Mouse (Mus musculus) CH12.LX (cell line): ENCODE results near the gene Ccdc84. TPM values are rescaled to one million over a fixed set of nuclear protein-coding genes. Genes with fewer than 3 reads are reported as not detected.

Source experiments
- DNase-seq: peaks from one replicate; pipeline ENCODE4 v3.0.0-alpha.2; 2013; ENCODE audit errors: extremely low read depth
- H3K27ac ChIP-seq: 2 replicates; pipeline ENCODE4 v1.5.1; 2012; ENCODE audit warnings: low read depth, mild to moderate bottlenecking, control low read depth, moderate library complexity; ENCODE audit not compliant: insufficient read depth
- H3K27me3 ChIP-seq: replicated peaks from 2 replicates; pipeline ENCODE3; 2012; ENCODE audit warnings: inconsistent platforms
- H3K36me3 ChIP-seq, 2 experiments: replicated peaks in 1 of 2; 2 replicates each; pipeline versions ENCODE3 to v1.6.1; 2012; ENCODE audit warnings: inconsistent platforms in 1 of 2, low read length in 1 of 2, mild to moderate bottlenecking in 1 of 2, mixed read lengths in 1 of 2, moderate library complexity in 1 of 2; ENCODE audit not compliant: control insufficient read depth in 1 of 2, insufficient read depth in 1 of 2
- H3K4me1 ChIP-seq, 2 experiments: 2 replicates each; pipeline ENCODE4 v1.6.1; 2012; ENCODE audit warnings: inconsistent platforms in 1 of 2, moderate library complexity in 1 of 2; ENCODE audit not compliant: insufficient read depth in 2 of 2, control insufficient read depth in 1 of 2
- H3K4me2 ChIP-seq: 2 replicates; pipeline ENCODE4 v1.6.1; 2012; ENCODE audit warnings: low read depth, mild to moderate bottlenecking, control low read depth; ENCODE audit not compliant: poor library complexity, insufficient read depth, severe bottlenecking
- H3K4me3 ChIP-seq, 3 experiments: fragments of 150-350 bp in 1 of 3; sonication (generic) in 1 of 3; replicated peaks in 1 of 3; 2 replicates each; pipeline versions ENCODE3 to v1.5.1; 2011 to 2012; ENCODE audit warnings: low read depth in 2 of 3, low read length in 2 of 3, mild to moderate bottlenecking in 2 of 3, moderate library complexity in 2 of 3, control low read depth in 1 of 3, improper control_type of control experiment in 1 of 3, inconsistent platforms in 1 of 3, mixed read lengths in 1 of 3; ENCODE audit not compliant: poor library complexity in 1 of 3
- H3K79me2 ChIP-seq: replicated peaks from 2 replicates; pipeline ENCODE4 v1.6.1; 2012; ENCODE audit warnings: mild to moderate bottlenecking, moderate library complexity; ENCODE audit not compliant: control insufficient read depth, poor library complexity, insufficient read depth, severe bottlenecking; ENCODE audit errors: extremely low read depth
- H3K9ac ChIP-seq: 2 replicates; pipeline ENCODE4 v1.6.1; 2012; ENCODE audit warnings: low read depth, mild to moderate bottlenecking, control low read depth, moderate library complexity; ENCODE audit not compliant: insufficient read depth
- H3K9me3 ChIP-seq: replicated peaks from 2 replicates; pipeline ENCODE3; 2012; ENCODE audit warnings: low read length, inconsistent platforms, mixed read lengths
- E2F4 ChIP-seq: IDR thresholded peaks from 2 replicates; pipeline ENCODE4 v1.6.1; 2011; ENCODE audit warnings: low read depth, low read length, improper control_type of control experiment; ENCODE audit not compliant: insufficient replicate concordance
- ELF1 ChIP-seq: IDR thresholded peaks from 2 replicates; pipeline ENCODE4 v1.6.1; 2014; ENCODE audit warnings: low read depth, mild to moderate bottlenecking, inconsistent platforms, low read length, improper control_type of control experiment
- GABPA ChIP-seq: IDR thresholded peaks from 2 replicates; pipeline ENCODE4 v1.6.1; 2012; ENCODE audit warnings: low read depth, low read length, improper control_type of control experiment, inconsistent platforms; ENCODE audit not compliant: insufficient replicate concordance
- HCFC1 ChIP-seq: IDR thresholded peaks from 2 replicates; pipeline ENCODE4 v1.6.1; 2012; ENCODE audit warnings: low read depth, mild to moderate bottlenecking, inconsistent platforms, low read length, improper control_type of control experiment
- MAFK ChIP-seq: IDR thresholded peaks from 2 replicates; pipeline ENCODE4 v1.6.1; 2011; ENCODE audit warnings: low read length, improper control_type of control experiment; ENCODE audit not compliant: insufficient replicate concordance
- NRF1 ChIP-seq: IDR thresholded peaks from 2 replicates; pipeline ENCODE4 v1.6.1; 2014; ENCODE audit warnings: low read depth, mild to moderate bottlenecking, inconsistent platforms, low read length, improper control_type of control experiment, moderate library complexity
- POLR2A ChIP-seq: IDR thresholded peaks from 2 replicates; pipeline ENCODE4 v1.6.1; 2011; ENCODE audit warnings: low read depth, mild to moderate bottlenecking, improper control_type of control experiment, low read length
- RAD21 ChIP-seq: IDR thresholded peaks from 2 replicates; pipeline ENCODE4 v1.6.1; 2011; ENCODE audit warnings: low read depth, mild to moderate bottlenecking, low read length, improper control_type of control experiment, moderate library complexity
- SIN3A ChIP-seq: IDR thresholded peaks from 2 replicates; pipeline ENCODE4 v1.6.1; 2012; ENCODE audit warnings: low read length, improper control_type of control experiment, inconsistent platforms
- TBP ChIP-seq: conservative IDR thresholded peaks from 2 replicates; pipeline ENCODE4 v1.6.1; 2011; ENCODE audit warnings: low read depth, low read length, improper control_type of control experiment
- dilution Hi-C: fragments of 300-500 bp; cut with MboI; formaldehyde crosslinking; loops from 2 replicates; pipeline ENCODE4 v1.14.3; 2020; ENCODE audit warnings: low sequenced_read_pairs; ENCODE audit not compliant: extremely low pct_unique_long_range_greater_than_20kb, extremely low pct_ligation_motif_present
- in situ Hi-C: fragments of 300-500 bp; cut with MboI; formaldehyde crosslinking; loops from 3 replicates; pipeline ENCODE4 v1.14.3; 2019; ENCODE audit warnings: low sequenced_read_pairs, low pct_ligation_motif_present, low pct_unique_long_range_greater_than_20kb, mixed read lengths
- polyA plus RNA-seq: library from polyadenylated mRNA; unstranded; fragments of >175 nt; gene quantifications from 2 replicates; pipeline ENCODE4 v1.2.1, GENCODE M21; 2012; ENCODE audit warnings: low read depth; ENCODE audit not compliant: insufficient read length
- total RNA-seq, 2 experiments: library from RNA; depleted of rRNA; stranded (reverse); fragments of 300-350 nt in 1 of 2; fragments of >200 nt in 1 of 2; gene quantifications; 2 replicates each; pipeline ENCODE4 v1.2.3; 2012 to 2014

The Ccdc84 gene
- total and polyA plus RNA-seq, 3 experiments = 18.3 to 25.4 (median 21.7) TPM

DNA sequence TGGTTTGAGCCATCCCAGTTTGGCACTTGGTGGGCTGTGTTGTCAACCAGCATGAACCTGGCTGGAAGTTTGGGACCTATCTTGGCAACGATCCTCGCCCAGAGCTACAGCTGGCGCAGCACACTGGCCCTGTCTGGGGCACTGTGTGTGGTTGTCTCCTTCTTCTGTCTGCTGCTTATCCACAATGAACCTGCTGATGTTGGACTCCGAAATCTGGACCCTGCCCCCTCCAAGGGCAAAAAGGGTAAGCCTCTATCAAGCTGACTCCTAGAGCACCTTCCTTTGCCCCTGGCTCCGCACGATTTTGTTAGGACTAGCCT is 18.6 kb downstream of the Ccdc84 start:
- H3K9ac ChIP-seq = no peak overlapping the region
- peaks cover 44 to 65% of the 10 kb centered on the region in 2 experiments for H3K36me3 ChIP-seq
- no peak overlapping the region for H3K4me3 ChIP-seq
- no peak overlapping the region for H3K4me2 ChIP-seq
- TF ChIP-seq SIN3A (no peak), TBP (no peak), POLR2A (no peak), E2F4 (no peak), ELF1 (no peak), GABPA (no peak), MAFK (no peak), HCFC1 (no peak), RAD21 (no peak)
- TF ChIP-seq, all 38 proteins: peak for 0
- H3K27me3 ChIP-seq = no peaks in the 10 kb centered on the region
- no peaks in the 10 kb centered on the region for H3K9me3 ChIP-seq
- H3K4me1 ChIP-seq = peaks cover 10 to 77% of the 10 kb centered on the region in 2 experiments
- dilution Hi-C loops = no loop called here
- DNase-seq = no peak
- H3K79me2 ChIP-seq = no peaks in the 10 kb centered on the region; the same call in none of the 2 replicates
- in situ Hi-C loops = loop anchor here (5.0 kb wide), 1 partner anchor 57 kb away; the partner anchor contains the start of gene Hmbs
- H3K27ac ChIP-seq = peak overlapping the region; percentile 11; the same call in 1 of the 2 replicates

DNA sequence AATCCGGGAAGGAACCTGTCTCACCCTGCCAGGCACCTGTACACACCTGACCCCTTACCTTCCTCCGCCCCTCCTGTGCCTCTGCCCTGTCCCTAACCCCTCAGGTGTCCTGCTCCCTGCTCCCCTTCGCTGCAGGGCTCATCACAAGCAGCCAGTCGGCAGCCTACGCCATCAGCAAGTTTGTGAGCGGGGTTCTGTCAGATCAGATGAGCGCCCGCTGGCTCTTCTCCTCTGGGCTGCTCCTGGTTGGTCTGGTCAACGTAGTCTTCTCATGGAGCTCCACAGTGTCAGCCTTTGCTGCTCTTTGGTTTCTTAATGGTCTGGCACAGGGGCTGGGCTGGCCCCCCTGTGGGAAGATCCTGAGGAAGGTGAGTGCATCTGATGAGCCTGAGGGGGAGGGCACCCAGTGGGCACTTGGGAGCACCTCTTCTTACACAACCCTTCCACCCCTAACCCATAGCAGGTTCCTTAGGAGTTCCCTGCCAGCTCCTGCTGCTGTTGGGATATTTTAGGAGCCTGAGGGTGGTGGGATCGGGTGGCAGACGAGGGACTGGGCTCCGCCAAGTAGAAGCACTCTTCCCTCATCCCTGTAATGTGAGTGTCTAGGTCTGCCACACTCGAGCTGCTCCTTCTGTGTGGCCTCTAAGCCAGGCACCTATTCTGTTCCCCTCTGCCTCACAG is 19.1 kb downstream of the Ccdc84 start:
- peaks cover 40 to 60% of the 10 kb centered on the region in 2 experiments for H3K36me3 ChIP-seq

DNA sequence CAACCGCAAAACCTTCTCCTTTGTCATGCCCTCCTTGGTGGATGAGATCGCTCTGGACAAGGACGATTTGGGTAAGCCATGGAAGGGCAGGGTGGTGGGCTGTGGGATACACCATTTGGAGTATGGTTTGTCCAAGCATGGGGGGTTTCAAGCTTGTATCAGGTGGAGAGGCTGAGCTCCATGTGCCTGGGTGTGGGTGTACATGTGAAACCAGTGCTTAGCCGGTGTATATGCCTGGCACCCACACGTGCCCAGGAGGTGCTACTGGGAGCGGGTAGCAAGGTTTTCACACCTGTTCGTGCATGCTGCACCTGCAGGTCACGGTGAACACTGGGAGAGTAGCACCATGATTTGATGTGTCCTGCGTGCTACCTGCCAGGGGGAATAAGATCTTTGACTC is 19.8 kb downstream of the Ccdc84 start:
- H3K4me2 ChIP-seq = no peak overlapping the region
- H3K9me3 ChIP-seq = no peaks in the 10 kb centered on the region
- no peak for DNase-seq
- dilution Hi-C loops (no loop called here), in situ Hi-C loops (loop anchor here (5.0 kb wide), 1 partner anchor 56 kb away; the partner anchor contains the start of gene Hmbs)
- H3K4me1 ChIP-seq = peaks cover 10 to 73% of the 10 kb centered on the region in 2 experiments
- no peaks in the 10 kb centered on the region for H3K27me3 ChIP-seq
- no peak overlapping the region for H3K9ac ChIP-seq
- H3K79me2 ChIP-seq = no peaks in the 10 kb centered on the region
- TF ChIP-seq HCFC1 = no peak
- H3K27ac ChIP-seq = no peak overlapping the region
- H3K4me3 ChIP-seq = no peak overlapping the region
- peaks cover 34 to 53% of the 10 kb centered on the region in 2 experiments for H3K36me3 ChIP-seq

More for the DNA sequence above, 19.1 kb downstream of the Ccdc84 start:
- Histone ChIP-seq H3K4me2 (no peak overlapping the region), H3K9me3 (no peaks in the 10 kb centered on the region), H3K9ac (no peak overlapping the region), H3K4me3 (no peak overlapping the region), H3K79me2 (no peaks in the 10 kb centered on the region; the same call in 1 of the 2 replicates), H3K27ac (peak overlapping the region; percentile 11; the same call in 1 of the 2 replicates), H3K4me1 (peaks cover 10 to 79% of the 10 kb centered on the region in 2 experiments), H3K27me3 (no peaks in the 10 kb centered on the region)
- DNase-seq = no peak
- dilution Hi-C loops (no loop called here), in situ Hi-C loops (loop anchor here (5.0 kb wide), 1 partner anchor 57 kb away; the partner anchor contains the start of gene Hmbs)
- TF ChIP-seq E2F4 = no peak
- no peak for TF ChIP-seq NRF1
